Mouse (Mus musculus) CH12.LX (cell line): Measurements from ENCODE around the gene Timm17a. TPM values are rescaled to one million over a fixed set of nuclear protein-coding genes. Genes with fewer than 3 reads are reported as not detected.

ENCODE experiments used
- DNase-seq: peaks from one replicate; pipeline ENCODE4 v3.0.0-alpha.2; 2013; ENCODE audit errors: extremely low read depth
- H3K27ac ChIP-seq: 2 replicates; pipeline ENCODE4 v1.5.1; 2012; ENCODE audit warnings: low read depth, mild to moderate bottlenecking, control low read depth, moderate library complexity; ENCODE audit not compliant: insufficient read depth
- H3K27me3 ChIP-seq: replicated peaks from 2 replicates; pipeline ENCODE3; 2012; ENCODE audit warnings: inconsistent platforms
- H3K36me3 ChIP-seq, 2 experiments: replicated peaks in 1 of 2; 2 replicates each; pipeline versions ENCODE3 to v1.6.1; 2012; ENCODE audit warnings: inconsistent platforms in 1 of 2, low read length in 1 of 2, mild to moderate bottlenecking in 1 of 2, mixed read lengths in 1 of 2, moderate library complexity in 1 of 2; ENCODE audit not compliant: control insufficient read depth in 1 of 2, insufficient read depth in 1 of 2
- H3K4me1 ChIP-seq, 2 experiments: 2 replicates each; pipeline ENCODE4 v1.6.1; 2012; ENCODE audit warnings: inconsistent platforms in 1 of 2, moderate library complexity in 1 of 2; ENCODE audit not compliant: insufficient read depth in 2 of 2, control insufficient read depth in 1 of 2
- H3K4me2 ChIP-seq: 2 replicates; pipeline ENCODE4 v1.6.1; 2012; ENCODE audit warnings: low read depth, mild to moderate bottlenecking, control low read depth; ENCODE audit not compliant: poor library complexity, insufficient read depth, severe bottlenecking
- H3K4me3 ChIP-seq, 3 experiments: fragments of 150-350 bp in 1 of 3; sonication (generic) in 1 of 3; replicated peaks in 1 of 3; 2 replicates each; pipeline versions ENCODE3 to v1.5.1; 2011 to 2012; ENCODE audit warnings: low read depth in 2 of 3, low read length in 2 of 3, mild to moderate bottlenecking in 2 of 3, moderate library complexity in 2 of 3, control low read depth in 1 of 3, improper control_type of control experiment in 1 of 3, inconsistent platforms in 1 of 3, mixed read lengths in 1 of 3; ENCODE audit not compliant: poor library complexity in 1 of 3
- H3K79me2 ChIP-seq: replicated peaks from 2 replicates; pipeline ENCODE4 v1.6.1; 2012; ENCODE audit warnings: mild to moderate bottlenecking, moderate library complexity; ENCODE audit not compliant: control insufficient read depth, poor library complexity, insufficient read depth, severe bottlenecking; ENCODE audit errors: extremely low read depth
- H3K9ac ChIP-seq: 2 replicates; pipeline ENCODE4 v1.6.1; 2012; ENCODE audit warnings: low read depth, mild to moderate bottlenecking, control low read depth, moderate library complexity; ENCODE audit not compliant: insufficient read depth
- H3K9me3 ChIP-seq: replicated peaks from 2 replicates; pipeline ENCODE3; 2012; ENCODE audit warnings: low read length, inconsistent platforms, mixed read lengths
- BHLHE40 ChIP-seq: IDR thresholded peaks from 2 replicates; pipeline ENCODE4 v1.6.1; 2011; ENCODE audit warnings: mild to moderate bottlenecking, low read depth, low read length, improper control_type of control experiment
- CHD1 ChIP-seq: IDR thresholded peaks from 2 replicates; pipeline ENCODE4 v1.6.1; 2012; ENCODE audit warnings: low read depth, low read length, improper control_type of control experiment, inconsistent platforms
- CTCF ChIP-seq, 2 experiments: IDR thresholded peaks in 1 of 2; conservative IDR thresholded peaks in 1 of 2; 2 replicates each; pipeline ENCODE4 v1.5.1; 2011 to 2012; ENCODE audit warnings: low read depth in 2 of 2, low read length in 2 of 2, improper control_type of control experiment in 1 of 2, inconsistent platforms in 1 of 2, mild to moderate bottlenecking in 1 of 2, moderate library complexity in 1 of 2
- HCFC1 ChIP-seq: IDR thresholded peaks from 2 replicates; pipeline ENCODE4 v1.6.1; 2012; ENCODE audit warnings: low read depth, mild to moderate bottlenecking, inconsistent platforms, low read length, improper control_type of control experiment
- MAX ChIP-seq: IDR thresholded peaks from 2 replicates; pipeline ENCODE4 v1.6.1; 2011; ENCODE audit warnings: low read length, improper control_type of control experiment
- MXI1 ChIP-seq: IDR thresholded peaks from 2 replicates; pipeline ENCODE4 v1.6.1; 2011; ENCODE audit warnings: mild to moderate bottlenecking, low read depth, low read length, improper control_type of control experiment
- MYC ChIP-seq: IDR thresholded peaks from 2 replicates; pipeline ENCODE4 v1.6.1; 2011; ENCODE audit warnings: low read depth, mild to moderate bottlenecking, improper control_type of control experiment, low read length
- NELFE ChIP-seq: IDR thresholded peaks from 2 replicates; pipeline ENCODE4 v1.6.1; 2011; ENCODE audit warnings: low read depth, low read length, improper control_type of control experiment
- PAX5 ChIP-seq: IDR thresholded peaks from 2 replicates; pipeline ENCODE4 v1.6.1; 2012; ENCODE audit warnings: low read length, inconsistent platforms, mixed read lengths
- SIN3A ChIP-seq: IDR thresholded peaks from 2 replicates; pipeline ENCODE4 v1.6.1; 2012; ENCODE audit warnings: low read length, improper control_type of control experiment, inconsistent platforms
- ZKSCAN1 ChIP-seq: IDR thresholded peaks from 2 replicates; pipeline ENCODE4 v1.6.1; 2012; ENCODE audit warnings: low read depth, inconsistent platforms, low read length, improper control_type of control experiment, borderline replicate concordance
- ZMIZ1 ChIP-seq: IDR thresholded peaks from 2 replicates; pipeline ENCODE4 v1.6.1; 2012; ENCODE audit warnings: low read depth, mild to moderate bottlenecking, inconsistent platforms, low read length, improper control_type of control experiment
- dilution Hi-C: fragments of 300-500 bp; cut with MboI; formaldehyde crosslinking; loops from 2 replicates; pipeline ENCODE4 v1.14.3; 2020; ENCODE audit warnings: low sequenced_read_pairs; ENCODE audit not compliant: extremely low pct_unique_long_range_greater_than_20kb, extremely low pct_ligation_motif_present
- in situ Hi-C: fragments of 300-500 bp; cut with MboI; formaldehyde crosslinking; loops from 3 replicates; pipeline ENCODE4 v1.14.3; 2019; ENCODE audit warnings: low sequenced_read_pairs, low pct_ligation_motif_present, low pct_unique_long_range_greater_than_20kb, mixed read lengths
- polyA plus RNA-seq: library from polyadenylated mRNA; unstranded; fragments of >175 nt; gene quantifications from 2 replicates; pipeline ENCODE4 v1.2.1, GENCODE M21; 2012; ENCODE audit warnings: low read depth; ENCODE audit not compliant: insufficient read length
- total RNA-seq, 2 experiments: library from RNA; depleted of rRNA; stranded (reverse); fragments of 300-350 nt in 1 of 2; fragments of >200 nt in 1 of 2; gene quantifications; 2 replicates each; pipeline ENCODE4 v1.2.3; 2012 to 2014

The Timm17a gene
- total and polyA plus RNA-seq, 3 experiments, result 126 to 341 (median 238) TPM

- Histone ChIP-seq H3K9me3 (no peaks in the 10 kb centered on the region), H3K4me2 (peak overlapping the region; percentile 57), H3K27me3 (no peaks in the 10 kb centered on the region), H3K9ac (peak overlapping the region; percentile 92), H3K4me1 (peaks cover 3 to 30% of the 10 kb centered on the region in 2 experiments; a peak in 3 of 4 replicates), H3K36me3 (peaks cover 7 to 29% of the 10 kb centered on the region in 2 experiments), H3K4me3 (peak overlapping the region; percentile 72 to 93 (median 91)), H3K27ac (peak overlapping the region; percentile 42), H3K79me2 (peaks cover 33% of the 10 kb centered on the region)
- dilution Hi-C loops (no loop called here), in situ Hi-C loops (no loop called here)
- TF ChIP-seq HCFC1 (no peak), ZMIZ1 (peak; percentile 15; the same call in 1 of the 2 replicates), MYC (0 out of 2 replicates have a peak, but pooled peaks have one; percentile 14), ZKSCAN1 (no peak), MXI1 (peak; percentile 11; the same call in 1 of the 2 replicates), SIN3A (peak; percentile 63; the same call in 1 of the 2 replicates), NELFE (no peak), PAX5 (no peak), MAX (peak; percentile 57; the same call in 1 of the 2 replicates)
- no peak for DNase-seq
Observed at GRCm38 (mm10) chr1:135283287-135283825, 30.2 kb downstream of the Timm17a start.

DNA sequence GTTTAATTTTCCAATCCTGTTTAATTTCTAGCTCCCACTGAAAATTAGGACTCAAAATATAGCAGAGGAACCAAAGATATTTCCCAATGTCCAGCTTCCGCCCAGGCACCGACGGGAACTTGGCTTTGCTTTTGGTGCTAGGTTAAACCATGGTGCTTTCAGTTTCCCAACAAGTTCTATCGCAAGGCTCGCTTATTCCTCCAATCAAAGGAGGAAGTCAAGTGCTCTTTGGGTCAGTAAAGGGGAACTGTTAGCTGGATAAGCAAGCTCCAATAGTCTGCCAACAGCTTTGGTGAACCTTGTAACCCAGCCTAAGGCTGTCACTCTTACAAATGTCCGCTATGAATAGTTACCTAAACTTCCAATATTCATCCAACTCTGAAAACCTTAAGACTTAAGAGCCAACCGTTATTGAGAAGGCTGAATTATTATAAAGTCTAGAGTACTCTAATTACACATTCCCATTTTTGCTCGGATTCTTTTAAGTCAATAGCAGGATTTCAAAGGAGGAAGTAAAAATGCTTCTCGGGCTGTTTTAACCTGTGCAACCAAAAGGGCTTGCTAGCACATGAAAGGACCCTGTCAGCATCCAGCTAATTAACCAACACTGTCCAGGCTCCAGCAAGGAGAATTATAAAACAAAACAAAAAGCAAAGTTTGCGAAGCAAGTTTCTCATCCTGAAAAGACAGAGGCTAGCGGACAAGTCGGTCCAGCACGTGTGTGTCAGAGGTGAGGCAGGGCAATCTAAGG lies 30.9 kb downstream of the Timm17a start:
- Histone ChIP-seq H3K9me3 (no peaks in the 10 kb centered on the region), H3K27me3 (no peaks in the 10 kb centered on the region), H3K4me3 (peak overlapping the region; percentile 72 to 93 (median 91)), H3K4me1 (peaks cover 3 to 30% of the 10 kb centered on the region in 2 experiments; a peak in 3 of 4 replicates), H3K4me2 (peak overlapping the region; percentile 57), H3K79me2 (peaks cover 33% of the 10 kb centered on the region), H3K36me3 (peaks cover 13 to 35% of the 10 kb centered on the region in 2 experiments), H3K9ac (peak overlapping the region; percentile 92), H3K27ac (no peak overlapping the region; the same call in 1 of the 2 replicates)
- dilution Hi-C loops (no loop called here), in situ Hi-C loops (no loop called here)
- TF ChIP-seq CHD1 (peak; percentile 84; the same call in 1 of the 2 replicates), MYC (peak; percentile 70; the same call in 1 of the 2 replicates), MXI1 (peak; percentile 91), CTCF (conservative IDR thresholded peaks at IDR 0.05 in 1 of 2, IDR thresholded peaks at IDR 0.05 in 1 of 2; ENCODE audit: low read depth in 2 of 2, low read length in 2 of 2) (no peak), BHLHE40 (peak; percentile 30; the same call in 1 of the 2 replicates)
- peak; percentile 49 for DNase-seq
